Mouse (Mus musculus): Measurements from ENCODE around the gene Rpl36-ps4. TPM values are rescaled to one million over a fixed set of nuclear protein-coding genes. Genes with fewer than 3 reads are reported as not detected.
"Not testable (repeated sequence)": the region's sequence is repeated elsewhere in the genome, so short reads cannot be mapped to it uniquely, and the experiment has no call there.

Gene Rpl36-ps4
- polyA plus RNA-seq, 1 experiment = not detected

GRCm38 (mm10) chr17:87948965-87949584 is 28.3 kb downstream of the Rpl36-ps4 start:
- no peak for TF ChIP-seq POLR2A (IDR thresholded peaks at IDR 0.05; ENCODE audit: low read depth, low read length)
- peak; percentile 99 for TF ChIP-seq CTCF (IDR thresholded peaks at IDR 0.05; ENCODE audit: extremely low read depth, insufficient read length, insufficient replicate concordance, low read depth, low read length)
- Histone ChIP-seq H3K4me3 (ENCODE audit: low read depth, low read length) (no peak overlapping the region), H3K4me1 (ENCODE audit: control insufficient read depth, insufficient read depth, insufficient read length, low read length) (no peaks in the 10 kb centered on the region), H3K36me3 (ENCODE audit: control insufficient read depth, insufficient read depth, low read length) (no peaks in the 10 kb centered on the region), H3K27ac (ENCODE audit: insufficient read depth, low read depth, low read length) (no peak overlapping the region), H3K27me3 (ENCODE audit: control insufficient read depth, insufficient read depth, low read length) (no peaks in the 10 kb centered on the region)
- WGBS = 36% methylated on average over 16 of the region's 16 CpGs

GRCm38 (mm10) chr17:87954618-87955124 is 33.9 kb downstream of the Rpl36-ps4 start:
- not testable (repeated sequence) for H3K4me3 ChIP-seq (ENCODE audit: low read depth, low read length); H3K36me3 ChIP-seq (ENCODE audit: control insufficient read depth, insufficient read depth, low read length); H3K4me1 ChIP-seq (ENCODE audit: control insufficient read depth, insufficient read depth, insufficient read length, low read length); H3K27ac ChIP-seq (ENCODE audit: insufficient read depth, low read depth, low read length); H3K27me3 ChIP-seq (ENCODE audit: control insufficient read depth, insufficient read depth, low read length)
- 64% methylated on average over 13 of the region's 13 CpGs for WGBS

- no peak for TF ChIP-seq POLR2A (IDR thresholded peaks at IDR 0.05; ENCODE audit: low read depth, low read length)
- no peak for TF ChIP-seq CTCF (IDR thresholded peaks at IDR 0.05; ENCODE audit: extremely low read depth, insufficient read length, insufficient replicate concordance, low read depth, low read length)
- 75% methylated on average over 12 of the region's 12 CpGs for WGBS
- H3K27me3 ChIP-seq (ENCODE audit: control insufficient read depth, insufficient read depth, low read length) = no peaks in the 10 kb centered on the region
- H3K4me1 ChIP-seq (ENCODE audit: control insufficient read depth, insufficient read depth, insufficient read length, low read length) = no peaks in the 10 kb centered on the region
- no peaks in the 10 kb centered on the region for H3K36me3 ChIP-seq (ENCODE audit: control insufficient read depth, insufficient read depth, low read length)
- H3K27ac ChIP-seq (ENCODE audit: insufficient read depth, low read depth, low read length) = no peak overlapping the region
- no peak overlapping the region for H3K4me3 ChIP-seq (ENCODE audit: low read depth, low read length)
Measured at GRCm38 (mm10) chr17:87957096-87957840, 36.5 kb downstream of the Rpl36-ps4 start.

- 60% methylated on average over 8 of the region's 8 CpGs for WGBS
- Histone ChIP-seq H3K4me1 (ENCODE audit: control insufficient read depth, insufficient read depth, insufficient read length, low read length) (no peaks in the 10 kb centered on the region), H3K36me3 (ENCODE audit: control insufficient read depth, insufficient read depth, low read length) (no peaks in the 10 kb centered on the region), H3K4me3 (ENCODE audit: low read depth, low read length) (no peak overlapping the region), H3K27ac (ENCODE audit: insufficient read depth, low read depth, low read length) (no peak overlapping the region), H3K27me3 (ENCODE audit: control insufficient read depth, insufficient read depth, low read length) (no peaks in the 10 kb centered on the region)
- TF ChIP-seq POLR2A (IDR thresholded peaks at IDR 0.05; ENCODE audit: low read depth, low read length) (no peak), CTCF (IDR thresholded peaks at IDR 0.05; ENCODE audit: extremely low read depth, insufficient read length, insufficient replicate concordance, low read depth, low read length) (peak; percentile 22; the same call in 1 of the 2 replicates)
Measured at GRCm38 (mm10) chr17:87958283-87958682, 37.5 kb downstream of the Rpl36-ps4 start.

GRCm38 (mm10) chr17:87959406-87959805 is 38.6 kb downstream of the Rpl36-ps4 start:
- H3K27ac ChIP-seq (ENCODE audit: insufficient read depth, low read depth, low read length); H3K4me1 ChIP-seq (ENCODE audit: control insufficient read depth, insufficient read depth, insufficient read length, low read length); H3K27me3 ChIP-seq (ENCODE audit: control insufficient read depth, insufficient read depth, low read length); H3K4me3 ChIP-seq (ENCODE audit: low read depth, low read length); H3K36me3 ChIP-seq (ENCODE audit: control insufficient read depth, insufficient read depth, low read length): not testable (repeated sequence)
- WGBS = 91% methylated on average over 11 of the region's 11 CpGs

GRCm38 (mm10) chr17:87959931-87960330 is 39.2 kb downstream of the Rpl36-ps4 start:
- H3K27me3 ChIP-seq (ENCODE audit: control insufficient read depth, insufficient read depth, low read length); H3K4me1 ChIP-seq (ENCODE audit: control insufficient read depth, insufficient read depth, insufficient read length, low read length); H3K36me3 ChIP-seq (ENCODE audit: control insufficient read depth, insufficient read depth, low read length); H3K27ac ChIP-seq (ENCODE audit: insufficient read depth, low read depth, low read length); H3K4me3 ChIP-seq (ENCODE audit: low read depth, low read length): not testable (repeated sequence)
- WGBS = 77% methylated on average over 5 of the region's 5 CpGs

- 89% methylated on average over 14 of the region's 14 CpGs for WGBS
- TF ChIP-seq POLR2A (IDR thresholded peaks at IDR 0.05; ENCODE audit: low read depth, low read length) = no peak
- TF ChIP-seq CTCF (IDR thresholded peaks at IDR 0.05; ENCODE audit: extremely low read depth, insufficient read length, insufficient replicate concordance, low read depth, low read length) = no peak
Measured at GRCm38 (mm10) chr17:87963081-87964075, 42.6 kb downstream of the Rpl36-ps4 start.

GRCm38 (mm10) chr17:87968483-87968926 is 47.7 kb downstream of the Rpl36-ps4 start:
- WGBS = 41% methylated on average over 7 of the region's 8 CpGs
- not testable (repeated sequence) for H3K36me3 ChIP-seq (ENCODE audit: control insufficient read depth, insufficient read depth, low read length); H3K4me1 ChIP-seq (ENCODE audit: control insufficient read depth, insufficient read depth, insufficient read length, low read length); H3K27me3 ChIP-seq (ENCODE audit: control insufficient read depth, insufficient read depth, low read length); H3K27ac ChIP-seq (ENCODE audit: insufficient read depth, low read depth, low read length); H3K4me3 ChIP-seq (ENCODE audit: low read depth, low read length)

More at GRCm38 (mm10) chr17:87963081-87964075, 42.6 kb downstream of the Rpl36-ps4 start:
- H3K36me3 ChIP-seq (ENCODE audit: control insufficient read depth, insufficient read depth, low read length) = no peaks in the 10 kb centered on the region
- H3K27ac ChIP-seq (ENCODE audit: insufficient read depth, low read depth, low read length) = no peak overlapping the region
- H3K27me3 ChIP-seq (ENCODE audit: control insufficient read depth, insufficient read depth, low read length) = no peaks in the 10 kb centered on the region
- no peak overlapping the region for H3K4me3 ChIP-seq (ENCODE audit: low read depth, low read length)
- H3K4me1 ChIP-seq (ENCODE audit: control insufficient read depth, insufficient read depth, insufficient read length, low read length) = no peaks in the 10 kb centered on the region

All from small intestine, adult 2 months (tissue).